Mouse (Mus musculus): ENCODE measurements around the gene Tasp1. TPM values are rescaled to one million over a fixed set of nuclear protein-coding genes. Genes with fewer than 3 reads are reported as not detected.
"Not testable (repeated sequence)": the region's sequence is repeated elsewhere in the genome, so short reads cannot be mapped to it uniquely, and the experiment has no call there.

Tasp1 gene
- polyA plus RNA-seq, 1 experiment from 2014 or later = 18.4 TPM

GRCm38 (mm10) chr2:140042522-140043131, 24.0 kb downstream of the Tasp1 start:
- Histone ChIP-seq H3K9me3 (replicated peaks) (no peaks in the 10 kb centered on the region), H3K36me3 (peaks cover 30% of the 10 kb centered on the region), H3K4me2 (no peak overlapping the region), H3K9ac (no peak overlapping the region), H3K4me3 (replicated peaks) (no peak overlapping the region), H3K27me3 (no peaks in the 10 kb centered on the region), H3K4me1 (replicated peaks) (no peaks in the 10 kb centered on the region), H3K27ac (no peak overlapping the region)
- DNase-seq = no peak
- no peak for ATAC-seq (ENCODE audit: low read depth)
- 72% methylated on average over 2 of the region's 2 CpGs for WGBS (ENCODE audit: insufficient replicate concordance)

- Histone ChIP-seq H3K4me3 (replicated peaks) (no peak overlapping the region), H3K9ac (no peak overlapping the region), H3K36me3 (peaks cover 30% of the 10 kb centered on the region), H3K4me1 (replicated peaks) (no peaks in the 10 kb centered on the region), H3K27ac (no peak overlapping the region), H3K9me3 (replicated peaks) (no peaks in the 10 kb centered on the region), H3K4me2 (no peak overlapping the region), H3K27me3 (no peaks in the 10 kb centered on the region)
- 88% methylated on average over 10 of the region's 10 CpGs for WGBS (ENCODE audit: insufficient replicate concordance)
- DNase-seq = no peak
- no peak for ATAC-seq (ENCODE audit: low read depth)
Measured at GRCm38 (mm10) chr2:140042081-140042480, 24.5 kb downstream of the Tasp1 start.

GRCm38 (mm10) chr2:140037459-140037858, 29.1 kb downstream of the Tasp1 start:
- H3K4me1 ChIP-seq (replicated peaks) = no peaks in the 10 kb centered on the region
- H3K4me2 ChIP-seq = no peak overlapping the region
- no peak overlapping the region for H3K27ac ChIP-seq
- H3K9me3 ChIP-seq (replicated peaks) = no peaks in the 10 kb centered on the region
- DNase-seq = no peak
- no peak overlapping the region for H3K4me3 ChIP-seq (replicated peaks)
- H3K9ac ChIP-seq = no peak overlapping the region
- 85% methylated on average over 2 of the region's 2 CpGs for WGBS (ENCODE audit: insufficient replicate concordance)
- no peak for ATAC-seq (ENCODE audit: low read depth)
- H3K27me3 ChIP-seq = no peaks in the 10 kb centered on the region
- peaks cover 19% of the 10 kb centered on the region for H3K36me3 ChIP-seq

- Histone ChIP-seq H3K9ac (no peak overlapping the region), H3K4me3 (replicated peaks) (no peak overlapping the region), H3K27ac (no peak overlapping the region), H3K27me3 (no peaks in the 10 kb centered on the region), H3K4me2 (no peak overlapping the region), H3K36me3 (peaks cover 16% of the 10 kb centered on the region), H3K9me3 (replicated peaks) (no peaks in the 10 kb centered on the region), H3K4me1 (replicated peaks) (no peaks in the 10 kb centered on the region)
- DNase-seq = no peak
- no peak for ATAC-seq (ENCODE audit: low read depth)
Measured at GRCm38 (mm10) chr2:140036854-140037253, 29.8 kb downstream of the Tasp1 start.

DNA sequence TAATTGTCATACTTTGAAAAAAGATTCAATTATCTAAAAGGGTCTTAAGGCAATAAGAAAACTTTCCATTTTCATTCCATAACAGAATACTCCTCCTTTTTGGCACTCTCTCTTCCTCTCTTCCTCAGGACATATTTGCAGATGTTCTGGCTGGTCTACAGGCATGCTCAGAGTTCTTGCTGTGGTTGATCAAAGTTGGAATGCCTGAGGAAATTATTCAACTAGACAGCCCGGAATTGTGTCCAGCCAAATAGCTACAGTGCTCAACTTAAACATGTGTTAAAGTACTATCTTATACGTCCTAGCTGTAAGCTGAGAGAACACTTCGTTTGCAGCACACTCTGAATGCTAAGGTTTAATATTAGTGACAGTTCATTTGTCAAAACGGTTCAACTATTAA, 41.7 kb downstream of the Tasp1 start:
- DNase-seq (no peak), ATAC-seq (ENCODE audit: low read depth) (no peak)

DNA sequence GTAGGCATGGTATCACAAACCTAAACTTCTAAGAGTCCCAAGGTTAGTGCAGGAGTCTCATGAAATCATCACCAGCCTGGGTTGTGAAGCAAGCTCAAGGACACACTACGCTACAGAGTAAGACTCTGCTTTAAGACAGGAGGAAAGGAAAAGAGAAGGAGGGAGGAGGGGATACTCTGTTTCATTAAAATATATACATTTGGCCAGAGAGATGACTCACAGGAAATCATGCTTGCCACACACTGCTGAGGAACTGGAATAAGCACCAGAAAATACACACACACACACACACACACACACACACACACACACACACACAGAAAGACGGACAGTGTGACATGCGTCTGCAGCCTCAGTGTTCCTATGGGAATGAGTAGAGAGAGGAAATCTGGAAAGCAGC, 59.2 kb downstream of the Tasp1 start:
- H3K9me3 ChIP-seq (replicated peaks) = no peaks in the 10 kb centered on the region
- H3K36me3 ChIP-seq = 0 out of 2 replicates have a peak, but pooled peaks cover 3% of the 10 kb centered on the region
- no peaks in the 10 kb centered on the region for H3K27me3 ChIP-seq
- H3K4me1 ChIP-seq (replicated peaks) = no peaks in the 10 kb centered on the region
- H3K4me2 ChIP-seq = no peak overlapping the region
- ATAC-seq (ENCODE audit: low read depth) = no peak
- DNase-seq = no peak
- H3K27ac ChIP-seq = no peak overlapping the region
- no peak overlapping the region for H3K9ac ChIP-seq
- WGBS (ENCODE audit: insufficient replicate concordance) = 83% methylated on average over 3 of the region's 3 CpGs
- no peak overlapping the region for H3K4me3 ChIP-seq (replicated peaks)

More for the DNA sequence above, 41.7 kb downstream of the Tasp1 start:
- Histone ChIP-seq H3K27ac (no peak overlapping the region), H3K4me2 (no peak overlapping the region), H3K9ac (no peak overlapping the region), H3K36me3 (peaks cover 9% of the 10 kb centered on the region), H3K9me3 (replicated peaks) (no peaks in the 10 kb centered on the region), H3K4me3 (replicated peaks) (no peak overlapping the region), H3K27me3 (no peaks in the 10 kb centered on the region), H3K4me1 (replicated peaks) (no peaks in the 10 kb centered on the region)
- 69% methylated on average over 4 of the region's 4 CpGs for WGBS (ENCODE audit: insufficient replicate concordance)

DNA sequence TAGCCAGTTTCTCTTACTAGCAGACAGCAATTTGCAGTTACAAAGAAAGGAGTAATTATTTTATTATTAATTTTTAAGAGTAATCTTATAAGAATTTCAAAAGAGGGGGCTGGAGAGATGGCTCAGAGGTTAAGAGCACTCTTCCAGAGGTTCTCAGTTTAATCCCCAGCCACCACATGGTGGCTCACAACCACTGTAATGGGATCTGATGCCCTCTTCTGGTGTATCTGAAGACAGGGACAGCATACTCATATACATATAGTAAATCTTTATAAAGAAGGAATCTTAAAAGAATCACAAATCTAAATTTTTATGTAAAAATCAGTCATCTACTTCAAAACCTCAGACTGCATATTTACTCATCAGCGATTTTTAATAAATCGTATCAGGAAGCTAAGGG, 68.4 kb downstream of the Tasp1 start:
- H3K36me3 ChIP-seq = no peaks in the 10 kb centered on the region; the same call in 1 of the 2 replicates
- no peak overlapping the region for H3K9ac ChIP-seq
- H3K27ac ChIP-seq = no peak overlapping the region
- H3K9me3 ChIP-seq (replicated peaks) = no peaks in the 10 kb centered on the region
- no peak overlapping the region for H3K4me2 ChIP-seq
- H3K4me3 ChIP-seq (replicated peaks) = no peak overlapping the region
- 0 out of 2 replicates have a peak, but pooled peaks cover 3% of the 10 kb centered on the region for H3K4me1 ChIP-seq (replicated peaks)
- no peak for DNase-seq
- no peak for ATAC-seq (ENCODE audit: low read depth)
- 80% methylated on average over 2 of the region's 2 CpGs for WGBS (ENCODE audit: insufficient replicate concordance)
- H3K27me3 ChIP-seq = no peaks in the 10 kb centered on the region

DNA sequence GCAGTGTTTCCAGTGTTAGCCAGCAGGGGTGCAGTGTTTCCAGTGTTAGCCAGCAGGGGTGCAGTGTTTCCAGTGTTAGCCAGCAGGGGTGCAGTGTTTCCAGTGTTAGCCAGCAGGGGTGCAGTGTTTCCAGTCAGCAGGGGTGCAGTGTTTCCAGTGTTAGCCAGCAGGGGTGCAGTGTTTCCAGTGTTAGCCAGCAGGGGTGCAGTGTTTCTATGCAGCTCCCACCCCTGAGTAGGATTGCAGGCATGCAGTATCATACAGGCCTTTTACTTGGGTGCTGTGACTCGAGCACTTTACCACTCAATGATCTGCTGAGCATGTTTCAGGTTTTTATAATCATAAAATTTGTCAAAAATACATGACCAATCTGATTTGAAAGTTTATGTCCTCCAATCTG, 76.7 kb downstream of the Tasp1 start:
- not testable (repeated sequence) for DNase-seq

GRCm38 (mm10) chr2:139967451-139967850, 99.2 kb downstream of the Tasp1 start:
- ATAC-seq (ENCODE audit: low read depth) = no peak

More for the DNA sequence above, 76.7 kb downstream of the Tasp1 start:
- not testable (repeated sequence) for H3K9me3 ChIP-seq (replicated peaks); H3K4me1 ChIP-seq (replicated peaks); H3K9ac ChIP-seq; ATAC-seq (ENCODE audit: low read depth); H3K27me3 ChIP-seq; H3K27ac ChIP-seq; H3K36me3 ChIP-seq; H3K4me3 ChIP-seq (replicated peaks); H3K4me2 ChIP-seq
- WGBS (ENCODE audit: insufficient replicate concordance) = 67% methylated on average over 1 of the region's 1 CpGs

GRCm38 (mm10) chr2:139966288-139966687, 100.3 kb downstream of the Tasp1 start:
- Histone ChIP-seq H3K9ac (no peak overlapping the region), H3K4me2 (no peak overlapping the region), H3K4me1 (replicated peaks) (no peaks in the 10 kb centered on the region), H3K4me3 (replicated peaks) (no peak overlapping the region), H3K36me3 (no peaks in the 10 kb centered on the region), H3K27me3 (no peaks in the 10 kb centered on the region), H3K27ac (no peak overlapping the region), H3K9me3 (replicated peaks) (no peaks in the 10 kb centered on the region)
- WGBS (ENCODE audit: insufficient replicate concordance) = 59% methylated on average over 3 of the region's 3 CpGs
- no peak for DNase-seq
- ATAC-seq (ENCODE audit: low read depth) = no peak

More at GRCm38 (mm10) chr2:139967451-139967850, 99.2 kb downstream of the Tasp1 start:
- H3K9ac ChIP-seq = no peak overlapping the region
- H3K9me3 ChIP-seq (replicated peaks) = no peaks in the 10 kb centered on the region
- H3K4me3 ChIP-seq (replicated peaks) = no peak overlapping the region
- no peak overlapping the region for H3K4me2 ChIP-seq
- H3K36me3 ChIP-seq = no peaks in the 10 kb centered on the region
- no peak for DNase-seq
- 69% methylated on average over 2 of the region's 2 CpGs for WGBS (ENCODE audit: insufficient replicate concordance)
- no peaks in the 10 kb centered on the region for H3K27me3 ChIP-seq
- no peaks in the 10 kb centered on the region for H3K4me1 ChIP-seq (replicated peaks)
- H3K27ac ChIP-seq = no peak overlapping the region

DNA sequence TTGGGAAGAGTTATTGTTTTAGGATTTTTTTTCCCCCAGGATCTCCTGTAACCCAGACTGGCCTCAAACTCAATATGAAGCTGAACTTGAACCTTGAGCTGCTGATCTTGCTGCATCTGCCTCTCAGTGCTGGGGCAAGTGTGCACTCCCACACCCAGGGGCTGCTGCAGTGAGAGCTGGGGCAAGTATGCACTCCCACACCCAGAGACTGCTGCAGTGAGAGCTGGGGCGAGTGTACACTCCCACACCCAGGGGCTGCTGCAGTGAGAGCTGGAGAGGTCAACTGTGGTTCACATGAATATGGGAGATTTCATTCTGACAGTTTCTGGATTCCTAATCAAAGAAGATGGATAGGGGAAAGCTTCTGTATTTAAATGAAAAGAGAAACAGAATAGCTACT, 117.8 kb downstream of the Tasp1 start:
- Histone ChIP-seq H3K4me2 (no peak overlapping the region), H3K9ac (no peak overlapping the region), H3K4me3 (replicated peaks) (no peak overlapping the region), H3K27me3 (no peaks in the 10 kb centered on the region), H3K9me3 (replicated peaks) (no peaks in the 10 kb centered on the region), H3K36me3 (peaks cover 2% of the 10 kb centered on the region; the same call in 1 of the 2 replicates), H3K4me1 (replicated peaks) (no peaks in the 10 kb centered on the region), H3K27ac (no peak overlapping the region)
- ATAC-seq (ENCODE audit: low read depth) (no peak), DNase-seq (no peak)
- 52% methylated on average over 1 of the region's 1 CpGs for WGBS (ENCODE audit: insufficient replicate concordance)

DNA sequence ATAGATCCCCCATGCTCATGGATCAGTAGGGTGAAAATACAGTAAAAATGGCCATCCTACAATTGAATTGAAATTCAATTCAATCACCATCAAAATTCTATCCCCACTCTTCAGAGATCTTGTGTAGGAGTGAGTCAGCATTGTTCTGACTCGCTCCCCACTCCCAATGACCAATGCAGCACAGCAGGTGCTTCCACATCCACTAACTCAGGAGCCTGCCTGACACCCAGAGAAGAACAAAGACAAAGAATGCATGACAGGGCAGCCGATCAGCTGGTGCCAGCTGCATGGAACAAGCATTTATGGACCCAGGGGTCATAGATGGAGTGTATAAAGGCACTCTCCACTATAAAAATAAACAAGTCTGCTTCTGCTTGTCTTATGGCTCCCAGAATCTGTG, 129.0 kb downstream of the Tasp1 start:
- ATAC-seq (ENCODE audit: low read depth) (no peak), DNase-seq (no peak)
- Histone ChIP-seq H3K4me3 (replicated peaks) (no peak overlapping the region), H3K27ac (no peak overlapping the region), H3K27me3 (no peaks in the 10 kb centered on the region), H3K9me3 (replicated peaks) (no peaks in the 10 kb centered on the region), H3K4me2 (no peak overlapping the region), H3K4me1 (replicated peaks) (no peaks in the 10 kb centered on the region), H3K9ac (no peak overlapping the region), H3K36me3 (no peaks in the 10 kb centered on the region)
- WGBS (ENCODE audit: insufficient replicate concordance) = 69% methylated on average over 2 of the region's 2 CpGs

All from liver, embryonic 13.5 days (tissue).